Mouse (Mus musculus) limb, embryonic 14.5 days (tissue): ENCODE measurements around the gene Atg9b. TPM values are rescaled to one million over a fixed set of nuclear protein-coding genes. Genes with fewer than 3 reads are reported as not detected.
"Not testable (repeated sequence)": the region's sequence is repeated elsewhere in the genome, so short reads cannot be mapped to it uniquely, and the experiment has no call there.

Experiments used
- ATAC-seq: fragments of 200-750 bp; cut with Nextera tagmentation; 2 replicates; pipeline ENCODE4 v1.8.0; 2017; ENCODE audit warnings: low read depth, moderate number of reproducible peaks, moderate TSS enrichment; ENCODE audit not compliant: low FRiP score
- DNase-seq: peaks from one replicate; pipeline ENCODE4 v3.0.0-alpha.2; 2015; ENCODE audit warnings: low spot score
- H3K27ac ChIP-seq: fragments of 300-500 bp; sonication (generic); replicated peaks from 2 replicates; pipeline ENCODE4 v1.5.1; 2014; ENCODE audit warnings: low read depth, mild to moderate bottlenecking, low read length, moderate library complexity, mixed read lengths
- H3K27me3 ChIP-seq: fragments of 300-500 bp; sonication (generic); 2 replicates; pipeline ENCODE4 v1.6.1; 2014; ENCODE audit warnings: low read length, mixed read lengths; ENCODE audit not compliant: control insufficient read depth, insufficient read depth
- H3K36me3 ChIP-seq: fragments of 300-500 bp; sonication (generic); 2 replicates; pipeline ENCODE4 v1.6.1; 2014; ENCODE audit warnings: mild to moderate bottlenecking, low read length, moderate library complexity, mixed read lengths; ENCODE audit not compliant: control insufficient read depth, insufficient read depth
- H3K4me1 ChIP-seq: fragments of 300-500 bp; sonication (generic); 2 replicates; pipeline ENCODE4 v1.6.1; 2014; ENCODE audit warnings: antibody characterized with exemption, low read length, mixed read lengths; ENCODE audit not compliant: control insufficient read depth, insufficient read depth
- H3K4me2 ChIP-seq: fragments of 300-500 bp; sonication (generic); replicated peaks from 2 replicates; pipeline ENCODE4 v1.6.1; 2014; ENCODE audit warnings: low read depth, mild to moderate bottlenecking, low read length, moderate library complexity; ENCODE audit not compliant: severe bottlenecking
- H3K4me3 ChIP-seq: fragments of 300-500 bp; sonication (generic); replicated peaks from 2 replicates; pipeline ENCODE4 v1.5.1; 2014; ENCODE audit warnings: low read length
- H3K9ac ChIP-seq: fragments of 300-500 bp; sonication (generic); 2 replicates; pipeline ENCODE4 v1.6.1; 2014; ENCODE audit warnings: mild to moderate bottlenecking, low read depth, low read length, moderate library complexity; ENCODE audit not compliant: severe bottlenecking
- H3K9me3 ChIP-seq: fragments of 300-500 bp; sonication (generic); 2 replicates; pipeline ENCODE4 v1.6.1; 2016; ENCODE audit warnings: low read length; ENCODE audit not compliant: control insufficient read depth
- POLR2A ChIP-seq: fragments of 200-500 bp; IDR thresholded peaks from 2 replicates; pipeline ENCODE4 v1.8.0; 2012; ENCODE audit warnings: inconsistent platforms, mild to moderate bottlenecking, moderate library complexity, borderline replicate concordance; ENCODE audit not compliant: insufficient read depth, insufficient read length; ENCODE audit errors: extremely low read depth
- WGBS: fragments of 180-500 bp; shearing (Covaris S2); extraction: QIAGEN DNeasy Blood & Tissue Kit; methylation state at CpG from one replicate; pipeline ENCODE4 v1.1.7; 2014; 5-methylcytosine and 5-hydroxymethylcytosine counted together
- polyA plus RNA-seq, 2 experiments: library from polyadenylated mRNA; depleted of rRNA in 1 of 2; stranded (reverse) in 1 of 2; unstranded in 1 of 2; fragments of >200 nt; fragmentation: Nextera tagmentation in 1 of 2; extraction: Ambion mirVana in 1 of 2; gene quantifications; 2 replicates each; pipeline versions ENCODE4 v1.2.1 to v1.2.3; 2012 to 2014

Gene Atg9b
- polyA plus RNA-seq, 2 experiments, result 1.3 to 1.7 TPM

- Histone ChIP-seq H3K27ac (no peak overlapping the region), H3K4me2 (no peak overlapping the region), H3K9ac (no peak overlapping the region), H3K27me3 (no peaks in the 10 kb centered on the region), H3K9me3 (no peaks in the 10 kb centered on the region), H3K4me3 (no peak overlapping the region), H3K36me3 (peaks cover 37% of the 10 kb centered on the region), H3K4me1 (no peaks in the 10 kb centered on the region)
- 93% methylated on average over 9 of the region's 10 CpGs for whole genome bisulfite sequencing
- no peak for ATAC-seq
- DNase-seq, result no peak
- TF ChIP-seq POLR2A, result no peak
Observed at GRCm38 (mm10) chr5:24399686-24400085, 7.7 kb upstream of the Atg9b start.

DNA sequence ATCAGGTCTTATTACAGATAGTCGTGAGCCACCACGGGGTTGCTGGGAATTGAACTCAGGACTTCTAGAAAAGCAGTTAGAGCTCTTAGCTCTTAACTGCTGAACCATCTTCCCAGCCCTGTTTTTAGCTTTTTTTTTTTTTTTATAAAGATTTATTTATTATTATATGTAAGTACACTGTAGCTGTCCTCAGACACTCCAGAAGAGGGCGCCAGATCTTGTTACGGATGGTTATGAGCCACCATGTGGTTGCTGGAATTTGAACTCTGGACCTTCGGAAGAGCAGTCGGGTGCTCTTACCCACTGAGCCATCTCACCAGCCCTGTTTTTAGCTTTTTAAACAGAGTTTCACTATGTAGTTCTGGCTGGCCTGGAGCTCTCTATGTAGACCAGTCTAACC, 4.3 kb upstream of the Atg9b start:
- not testable (repeated sequence) for H3K27me3 ChIP-seq, H3K4me3 ChIP-seq, H3K4me2 ChIP-seq, H3K27ac ChIP-seq, H3K4me1 ChIP-seq, H3K9me3 ChIP-seq, ATAC-seq, DNase-seq, H3K9ac ChIP-seq
- WGBS, result 92% methylated on average over 6 of the region's 6 CpGs
- peaks cover 19% of the 10 kb centered on the region for H3K36me3 ChIP-seq

DNA sequence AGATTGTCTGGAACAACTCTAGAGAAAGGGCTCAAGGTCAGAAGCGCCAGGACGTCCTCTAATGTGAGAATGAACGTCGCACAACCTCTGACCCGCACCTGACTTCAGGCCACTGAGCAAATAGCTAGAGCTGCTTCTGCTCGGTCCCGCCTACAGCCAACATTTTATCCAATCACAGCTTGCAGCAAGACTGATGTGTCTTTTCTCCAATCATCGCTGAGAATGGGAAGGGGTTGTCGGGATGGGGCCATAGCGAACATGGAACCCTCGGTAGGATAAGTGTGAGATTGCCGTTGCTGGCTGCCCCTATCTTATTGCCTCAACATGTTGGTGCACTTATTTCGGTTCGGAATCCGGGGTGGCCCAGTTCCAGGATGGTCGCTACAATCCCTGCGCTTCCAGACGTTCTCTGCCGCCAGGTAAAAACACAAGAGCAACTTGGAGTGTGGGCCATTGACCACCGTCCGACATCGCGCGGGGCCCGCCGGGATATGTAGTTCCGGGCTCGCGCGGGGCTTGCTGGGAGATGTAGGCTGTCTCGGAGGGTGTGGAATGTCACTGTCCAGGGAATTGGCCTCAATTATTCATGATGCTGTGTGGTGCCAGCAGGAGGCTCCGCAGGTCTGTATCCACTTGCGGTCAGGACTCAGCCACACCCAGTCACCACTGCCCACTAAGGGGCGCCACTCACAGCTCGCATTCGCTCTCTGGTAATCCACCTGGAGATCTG, 2.4 kb upstream of the Atg9b start:
- peak overlapping the region; percentile 48 for H3K4me3 ChIP-seq
- H3K4me2 ChIP-seq, result peak overlapping the region; percentile 59
- TF ChIP-seq POLR2A, result no peak
- H3K9me3 ChIP-seq, result no peaks in the 10 kb centered on the region
- H3K27me3 ChIP-seq, result no peaks in the 10 kb centered on the region
- peaks cover 3% of the 10 kb centered on the region; the same call in 1 of the 2 replicates for H3K36me3 ChIP-seq
- no peaks in the 10 kb centered on the region for H3K4me1 ChIP-seq
- H3K9ac ChIP-seq, result peak overlapping the region; percentile 43
- H3K27ac ChIP-seq, result peak overlapping the region; percentile 53; the same call in 1 of the 2 replicates
- WGBS, result 1% methylated on average over 36 of the region's 36 CpGs
- ATAC-seq, result peak; percentile 97
- DNase-seq, result peak; percentile 95

GRCm38 (mm10) chr5:24393392-24393997, 1.6 kb upstream of the Atg9b start, which contains the start of gene Abcb8:
Gene Abcb8 (plus strand): TSS chr5:24393663.
- 0 out of 2 replicates have a peak, but pooled peaks cover under 1% of the 10 kb centered on the region for H3K27me3 ChIP-seq
- peaks cover 3% of the 10 kb centered on the region; the same call in 1 of the 2 replicates for H3K36me3 ChIP-seq
- no peaks in the 10 kb centered on the region for H3K9me3 ChIP-seq
- peak; percentile 51 for DNase-seq
- no peak for ATAC-seq
- H3K27ac ChIP-seq, result peak within 1 kb of the TSS; percentile 53; the same call in 1 of the 2 replicates
- peak within 1 kb of the TSS; percentile 59 for H3K4me2 ChIP-seq
- H3K4me1 ChIP-seq, result no peaks in the 10 kb centered on the region
- H3K4me3 ChIP-seq, result peak within 1 kb of the TSS; percentile 48
- peak within 1 kb of the TSS; percentile 43 for H3K9ac ChIP-seq
- 22% methylated on average over 7 of the region's 7 CpGs for WGBS
- TF ChIP-seq POLR2A, result no peak

DNA sequence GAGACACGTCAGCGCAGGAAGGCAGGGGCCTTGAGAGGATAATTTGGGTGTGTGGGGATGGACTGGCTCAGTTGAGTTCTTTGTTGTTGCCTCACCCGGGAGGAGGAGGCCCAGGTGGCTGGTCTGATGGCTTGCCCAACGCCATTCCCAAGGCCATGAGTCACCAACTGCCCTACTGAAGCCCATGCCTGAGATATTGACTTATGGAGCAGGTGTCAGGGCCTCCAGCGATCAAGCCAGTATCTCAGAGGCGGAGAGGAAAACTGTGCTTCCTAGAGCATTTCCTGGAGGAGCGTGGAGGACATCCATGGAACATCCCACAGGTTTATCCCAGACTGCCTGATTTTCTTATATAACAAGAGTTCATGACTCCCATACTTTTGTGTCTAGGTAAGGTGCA, 781 bp upstream of the Atg9b start:
- Histone ChIP-seq H3K9ac (no peak overlapping the region), H3K9me3 (no peaks in the 10 kb centered on the region), H3K27me3 (0 out of 2 replicates have a peak, but pooled peaks cover 6% of the 10 kb centered on the region), H3K27ac (no peak overlapping the region), H3K36me3 (peaks cover 3% of the 10 kb centered on the region; the same call in 1 of the 2 replicates), H3K4me3 (no peak overlapping the region), H3K4me1 (no peaks in the 10 kb centered on the region), H3K4me2 (no peak overlapping the region)
- 68% methylated on average over 7 of the region's 7 CpGs for WGBS
- TF ChIP-seq POLR2A, result no peak
- no peak for DNase-seq
- no peak for ATAC-seq
